Mouse (Mus musculus) olfactory bulb, adult 2 months (tissue): ENCODE measurements around the gene Ankrd33b. TPM values are rescaled to one million over a fixed set of nuclear protein-coding genes. Genes with fewer than 3 reads are reported as not detected.
A peak's percentile ranks its signal among the peaks of the same experiment; 100 is the strongest.

Source experiments
- H3K27ac ChIP-seq: fragments of 200-500 bp; 2 replicates; pipeline ENCODE4 v1.5.1; 2012; ENCODE audit warnings: low read depth, low read length; ENCODE audit not compliant: insufficient read depth
- H3K4me1 ChIP-seq: fragments of 200-500 bp; 2 replicates; pipeline ENCODE4 v1.6.1; 2012; ENCODE audit warnings: low read length; ENCODE audit not compliant: control insufficient read depth, insufficient read depth
- H3K4me3 ChIP-seq: fragments of 200-500 bp; 2 replicates; pipeline ENCODE4 v1.5.1; 2012; ENCODE audit warnings: mild to moderate bottlenecking, low read depth, low read length, moderate library complexity; ENCODE audit not compliant: insufficient read depth
- CTCF ChIP-seq: fragments of 200-500 bp; IDR thresholded peaks from 2 replicates; pipeline ENCODE4 v1.5.1; 2012; ENCODE audit warnings: low read depth, mild to moderate bottlenecking, low read length, moderate library complexity; ENCODE audit not compliant: insufficient read depth
- POLR2A ChIP-seq: fragments of 200-500 bp; IDR thresholded peaks from 2 replicates; pipeline ENCODE4 v1.6.1; 2012; ENCODE audit warnings: mild to moderate bottlenecking, low read depth, low read length, moderate library complexity; ENCODE audit not compliant: insufficient read depth
- WGBS: fragments of 180-500 bp; shearing (Covaris S2); methylation state at CpG from one replicate; pipeline ENCODE4 v1.1.7; 2018; 5-methylcytosine and 5-hydroxymethylcytosine counted together
- polyA plus RNA-seq: library from polyadenylated mRNA; stranded (reverse); fragments of >200 nt; gene quantifications from 2 replicates; pipeline ENCODE4 v1.2.4, GENCODE M21; 2012; ENCODE audit warnings: low replicate concordance; ENCODE audit not compliant: missing spikeins, insufficient read depth, insufficient read length

Gene Ankrd33b
- polyA plus RNA-seq, 1 experiment, result not detected

DNA sequence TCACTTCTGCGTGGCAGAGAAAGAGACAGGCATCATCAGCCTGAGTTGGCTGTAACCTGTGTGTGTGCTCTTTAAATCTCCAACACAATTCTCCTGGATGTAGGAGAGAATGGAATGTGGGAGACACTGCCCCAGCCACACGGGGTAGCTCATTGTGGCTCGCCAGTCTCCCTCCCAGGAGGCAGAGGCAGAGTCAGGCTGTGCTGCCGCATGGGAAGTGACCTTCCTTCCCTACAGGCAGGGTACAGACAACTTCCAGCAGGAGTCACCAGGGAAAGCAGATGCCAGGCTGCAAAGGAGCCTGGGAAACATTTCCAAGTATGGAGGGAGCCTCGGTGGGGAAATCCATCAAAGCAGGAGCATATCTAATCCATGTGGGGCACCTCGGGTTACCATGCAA is 62.3 kb downstream of the Ankrd33b start:
- Histone ChIP-seq H3K4me3 (no peak overlapping the region), H3K4me1 (peaks cover 15% of the 10 kb centered on the region), H3K27ac (no peak overlapping the region)
- WGBS, result 57% methylated on average over 6 of the region's 6 CpGs
- no peak for TF ChIP-seq POLR2A
- TF ChIP-seq CTCF, result no peak

GRCm38 (mm10) chr15:31304302-31304701 is 63.2 kb downstream of the Ankrd33b start:
- H3K27ac ChIP-seq, result no peak overlapping the region
- TF ChIP-seq POLR2A (no peak), CTCF (no peak)
- H3K4me1 ChIP-seq, result peaks cover 13% of the 10 kb centered on the region
- 75% methylated on average over 3 of the region's 3 CpGs for WGBS
- no peak overlapping the region for H3K4me3 ChIP-seq

GRCm38 (mm10) chr15:31302293-31302990 is 65.1 kb downstream of the Ankrd33b start:
- H3K4me3 ChIP-seq, result no peak overlapping the region
- TF ChIP-seq POLR2A (no peak), CTCF (no peak)
- peaks cover 16% of the 10 kb centered on the region for H3K4me1 ChIP-seq
- WGBS, result 55% methylated on average over 12 of the region's 12 CpGs
- H3K27ac ChIP-seq, result no peak overlapping the region

GRCm38 (mm10) chr15:31299258-31299917 is 68.1 kb downstream of the Ankrd33b start:
- no peak overlapping the region for H3K27ac ChIP-seq
- no peak overlapping the region for H3K4me3 ChIP-seq
- 47% methylated on average over 6 of the region's 6 CpGs for WGBS
- no peak for TF ChIP-seq POLR2A
- no peak for TF ChIP-seq CTCF
- peaks cover 18% of the 10 kb centered on the region for H3K4me1 ChIP-seq

- Histone ChIP-seq H3K4me1 (peaks cover 18% of the 10 kb centered on the region), H3K4me3 (no peak overlapping the region), H3K27ac (no peak overlapping the region)
- no peak for TF ChIP-seq POLR2A
- TF ChIP-seq CTCF, result no peak
- 30% methylated on average over 13 of the region's 13 CpGs for WGBS
These were observed 69.8 kb downstream of the Ankrd33b start for GRCm38 (mm10) chr15:31297777-31298137.

DNA sequence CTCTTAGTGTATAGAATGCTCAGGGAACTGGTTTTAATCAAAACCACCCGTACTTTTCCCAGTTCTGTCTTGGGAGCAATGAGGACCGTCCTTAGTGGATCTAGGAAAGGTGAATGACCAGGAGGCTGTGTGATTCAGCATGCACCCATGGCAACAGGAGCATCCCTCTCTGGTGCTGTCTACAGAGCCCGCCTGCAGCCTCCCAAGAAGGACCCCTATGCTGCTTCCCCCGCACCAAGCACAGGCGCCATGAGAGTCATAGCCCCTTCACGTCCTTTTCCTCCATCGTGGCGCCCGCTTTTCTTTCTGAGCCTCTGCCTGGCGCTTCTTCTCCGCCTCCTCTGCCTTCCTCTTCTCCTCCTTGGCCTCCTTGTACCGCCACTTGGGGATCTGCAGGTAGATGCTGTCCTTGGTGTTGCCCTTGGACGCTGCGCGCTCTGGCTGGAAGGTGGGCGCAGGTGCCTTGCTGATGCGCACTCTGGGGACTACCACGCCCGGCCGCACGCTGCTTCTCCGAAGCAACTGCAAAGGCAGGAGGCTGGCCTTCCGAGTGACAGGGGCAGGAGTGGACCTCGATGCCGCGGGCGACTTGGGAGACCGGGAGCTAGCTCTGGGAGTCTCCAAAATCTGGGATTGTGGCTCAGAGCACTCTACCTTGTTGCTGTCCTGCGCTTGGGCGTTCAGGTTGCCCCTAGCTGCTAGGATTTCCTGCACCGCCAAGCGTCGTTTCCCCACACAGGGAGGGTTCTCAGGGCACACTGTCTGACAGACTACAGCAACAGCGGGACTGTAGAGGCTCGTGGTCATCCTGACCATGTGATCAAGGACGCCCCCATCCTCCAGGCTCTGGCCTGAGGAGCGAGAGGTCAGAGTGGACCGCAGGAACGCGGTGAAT is 70.4 kb downstream of the Ankrd33b start:
- 0 out of 2 replicates have a peak overlapping the region, but pooled peaks have one; percentile 6 for H3K4me3 ChIP-seq
- H3K27ac ChIP-seq, result no peak overlapping the region
- WGBS, result 26% methylated on average over 40 of the region's 40 CpGs
- TF ChIP-seq CTCF (no peak), POLR2A (no peak)
- peaks cover 18% of the 10 kb centered on the region for H3K4me1 ChIP-seq

DNA sequence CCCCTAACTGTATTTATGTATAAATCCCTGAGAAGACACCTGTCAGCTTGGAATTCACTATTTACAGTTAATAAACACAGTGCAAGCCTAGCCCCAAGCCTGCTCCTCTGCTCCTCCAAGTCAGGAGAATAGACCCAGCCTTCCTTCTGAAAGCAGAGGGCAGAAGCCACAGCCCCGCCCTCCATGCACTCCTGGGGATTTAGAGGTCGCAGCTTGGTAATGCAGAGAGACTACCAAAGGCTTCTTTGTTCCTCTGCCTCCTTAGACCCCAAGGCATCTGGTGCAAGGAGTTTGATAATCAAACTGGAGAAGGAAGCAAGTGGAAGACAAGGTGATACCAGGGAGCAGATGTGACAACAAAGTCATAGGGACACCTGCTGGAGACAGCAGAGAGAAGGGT is 73.2 kb downstream of the Ankrd33b start:
- Histone ChIP-seq H3K4me3 (no peak overlapping the region), H3K4me1 (peaks cover 13% of the 10 kb centered on the region), H3K27ac (no peak overlapping the region)
- no peak for TF ChIP-seq CTCF
- TF ChIP-seq POLR2A, result no peak
- 47% methylated on average over 2 of the region's 2 CpGs for WGBS

- 64% methylated on average over 3 of the region's 3 CpGs for WGBS
- no peak overlapping the region for H3K4me3 ChIP-seq
- H3K27ac ChIP-seq, result no peak overlapping the region
- peaks cover 8% of the 10 kb centered on the region for H3K4me1 ChIP-seq
- TF ChIP-seq CTCF (no peak), POLR2A (no peak)
These were observed 74.9 kb downstream of the Ankrd33b start for GRCm38 (mm10) chr15:31292627-31293026.
